Mouse (Mus musculus): ENCODE results near the gene Bace2.

Bace2 gene

DNA sequence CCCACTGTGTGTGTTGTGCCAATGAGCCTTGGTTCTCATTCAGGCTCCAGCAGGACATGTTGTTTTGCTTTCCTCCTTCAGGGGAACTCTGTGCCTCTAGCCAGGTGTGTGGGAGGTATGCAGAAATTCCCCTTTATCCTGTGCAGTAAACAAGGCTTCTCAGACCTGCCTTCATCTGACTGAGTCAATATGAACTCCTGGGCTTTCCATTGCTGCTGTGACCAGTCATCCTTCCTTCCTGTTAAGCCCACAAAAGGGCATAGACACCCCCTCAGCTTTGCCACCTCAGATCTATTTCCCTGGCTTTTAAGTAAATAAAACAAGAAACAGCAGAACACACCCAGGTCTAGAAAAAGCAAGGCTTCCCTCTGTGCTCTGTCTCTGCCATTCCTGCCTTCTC, 45.2 kb downstream of the Bace2 start:
- DNase-seq (ENCODE audit: low read depth, low spot score): no peak

DNA sequence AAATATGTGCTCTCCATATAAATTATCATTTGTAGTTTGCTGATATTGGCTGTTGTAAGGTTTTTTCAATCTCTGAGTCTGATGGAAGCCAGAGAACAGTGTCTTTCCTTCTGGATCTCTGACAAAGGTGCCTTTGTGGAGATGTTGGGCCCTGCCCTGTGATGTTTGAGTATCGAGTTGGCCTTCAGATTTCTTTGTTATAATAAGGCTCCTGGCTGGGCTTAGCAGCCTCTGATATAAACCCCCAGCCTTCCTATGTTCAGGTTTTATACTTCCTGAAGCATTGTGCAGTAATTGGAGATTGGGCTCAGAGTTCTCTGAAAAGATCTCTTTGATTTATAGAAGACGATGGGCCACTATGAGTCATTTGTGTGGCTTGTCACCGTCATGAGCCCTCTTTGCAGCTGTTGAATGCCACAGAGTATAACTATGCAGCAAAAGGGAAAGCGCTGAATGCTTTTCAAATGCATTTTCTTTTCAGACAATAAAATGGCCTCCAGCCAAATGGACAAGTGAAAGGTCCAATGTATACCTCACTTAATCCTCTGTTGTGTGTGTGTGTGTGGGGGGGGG, 45.8 kb downstream of the Bace2 start:
- DNase-seq (ENCODE audit: low read depth, low spot score): no peak

DNA sequence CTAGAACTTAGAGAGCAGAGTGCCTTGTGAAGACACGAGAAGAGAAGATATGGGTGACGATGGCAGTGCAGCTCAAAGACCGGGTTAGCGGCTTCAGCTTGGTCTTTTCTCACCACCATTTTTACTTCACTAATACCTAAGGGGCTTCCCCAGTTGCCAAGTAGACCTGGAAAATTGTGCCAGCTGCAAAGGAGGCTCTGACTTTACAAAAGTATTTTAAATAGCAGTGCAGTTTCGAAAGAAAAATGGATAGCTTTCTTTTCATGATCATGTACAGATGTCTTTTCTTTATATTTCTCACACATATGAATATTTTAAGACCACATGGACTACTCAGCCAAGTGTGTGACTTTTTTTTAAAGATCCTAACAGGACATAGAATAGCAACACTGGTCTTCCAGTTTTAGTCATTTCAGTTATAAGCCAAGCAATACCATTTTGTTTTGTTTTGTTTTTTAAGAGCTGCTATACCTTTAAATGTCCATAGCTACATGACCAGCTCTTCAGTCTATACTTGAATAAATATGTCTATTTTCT, 49.0 kb downstream of the Bace2 start:
- peak; percentile 23 for DNase-seq (ENCODE audit: low read depth, low spot score)

DNA sequence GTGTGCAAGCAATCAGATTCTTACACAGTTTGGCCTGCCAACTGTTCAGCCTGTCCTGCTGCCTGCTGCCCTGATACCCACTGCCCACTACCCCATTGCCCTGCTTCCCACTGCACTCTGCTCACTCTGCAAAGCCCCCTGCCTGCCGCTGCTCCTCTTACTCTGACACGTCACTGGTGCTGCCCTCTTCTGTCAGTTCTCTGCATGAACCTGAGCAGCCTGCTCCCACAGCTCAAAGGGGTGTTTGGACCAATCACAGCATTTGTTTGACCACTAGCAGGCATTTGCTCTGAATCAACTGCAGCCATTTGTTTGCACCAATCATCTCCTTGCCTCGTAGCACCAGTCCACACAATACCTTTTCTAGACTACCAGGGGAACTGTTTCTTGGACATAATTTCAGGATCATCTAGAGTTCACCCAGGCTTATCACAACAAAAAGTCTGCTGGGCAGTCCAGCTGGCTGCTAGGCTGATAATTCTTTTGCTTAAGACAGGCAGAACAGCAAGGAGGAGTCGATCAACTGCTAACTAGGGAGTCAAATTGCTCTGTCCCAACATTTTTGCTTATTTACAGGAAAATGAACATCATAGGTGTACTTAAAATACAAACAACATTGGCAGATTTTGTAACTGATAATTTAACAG, 61.5 kb downstream of the Bace2 start:
- peak; percentile 67 for DNase-seq (ENCODE audit: low read depth, low spot score)

DNA sequence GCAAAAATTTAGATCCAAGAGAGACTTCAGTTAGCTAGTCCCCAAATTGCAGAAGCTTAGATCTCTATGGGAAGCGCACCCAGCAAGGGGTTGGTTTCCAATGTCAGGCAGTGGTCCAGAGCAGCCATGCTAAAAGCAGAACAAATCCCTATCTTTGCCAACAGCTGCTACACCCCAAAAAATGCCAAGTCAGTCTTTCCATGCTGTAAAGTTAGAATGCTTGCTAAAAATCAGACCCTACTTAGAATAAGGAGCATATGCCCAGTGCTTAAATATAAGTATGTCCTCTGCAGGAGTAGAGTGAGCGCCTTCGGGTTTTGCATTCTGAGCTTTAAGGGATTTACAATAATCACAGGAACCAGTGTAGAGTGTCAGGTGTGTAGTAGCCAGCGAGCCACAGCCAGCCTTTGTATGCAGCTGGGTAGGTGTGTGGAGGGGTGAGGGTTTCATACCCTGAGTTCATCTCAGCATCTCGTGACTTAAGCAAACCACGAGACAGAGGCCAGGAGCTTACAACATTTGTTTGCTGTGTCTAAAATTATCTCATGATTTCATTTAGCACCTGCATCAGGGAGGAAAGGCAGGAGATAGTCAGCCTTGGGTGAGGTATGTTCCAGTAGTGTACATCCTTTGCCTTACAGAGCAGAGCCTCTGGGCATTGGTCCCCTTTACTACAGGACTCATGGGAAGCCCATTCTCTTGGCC, 62.4 kb downstream of the Bace2 start:
- DNase-seq (ENCODE audit: low read depth, low spot score): peak; percentile 63

DNA sequence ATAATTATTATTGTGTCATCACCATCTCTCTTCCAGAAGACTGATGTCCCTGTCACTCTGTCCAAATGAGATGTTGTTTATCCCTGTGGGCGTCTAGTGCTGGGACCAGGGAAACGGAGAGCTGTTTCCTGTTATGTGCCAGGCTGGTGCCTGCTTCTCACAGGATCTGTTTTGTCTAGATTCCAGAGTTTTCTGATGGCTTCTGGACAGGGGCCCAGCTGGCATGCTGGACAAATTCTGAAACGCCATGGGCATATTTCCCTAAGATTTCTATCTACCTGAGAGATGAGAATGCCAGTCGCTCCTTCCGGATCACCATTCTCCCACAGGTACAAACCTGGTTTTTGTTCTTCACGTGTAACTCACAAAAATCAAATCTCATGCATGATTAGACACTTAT, 65.1 kb downstream of the Bace2 start:
- DNase-seq (ENCODE audit: low read depth, low spot score): peak; percentile 24

DNA sequence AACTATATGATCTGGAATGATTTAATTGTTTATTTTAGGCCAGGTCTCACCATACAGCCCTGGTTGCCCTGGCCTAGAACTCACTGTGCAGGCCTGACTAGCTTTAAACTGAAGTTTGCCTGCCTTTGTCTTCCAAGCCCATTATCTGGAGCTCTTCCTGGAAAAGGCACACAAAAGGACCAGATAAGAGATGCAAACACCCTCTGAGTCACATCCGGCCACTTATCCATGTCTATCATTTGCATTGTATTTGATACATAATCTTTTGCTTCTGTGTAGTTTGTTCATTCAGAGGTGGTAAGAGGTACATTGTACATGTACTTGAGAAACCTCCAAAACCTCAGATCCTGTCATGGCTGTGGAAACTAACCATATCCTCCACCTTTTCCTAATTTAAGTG, 67.1 kb downstream of the Bace2 start:
- no peak for DNase-seq (ENCODE audit: low read depth, low spot score)

DNA sequence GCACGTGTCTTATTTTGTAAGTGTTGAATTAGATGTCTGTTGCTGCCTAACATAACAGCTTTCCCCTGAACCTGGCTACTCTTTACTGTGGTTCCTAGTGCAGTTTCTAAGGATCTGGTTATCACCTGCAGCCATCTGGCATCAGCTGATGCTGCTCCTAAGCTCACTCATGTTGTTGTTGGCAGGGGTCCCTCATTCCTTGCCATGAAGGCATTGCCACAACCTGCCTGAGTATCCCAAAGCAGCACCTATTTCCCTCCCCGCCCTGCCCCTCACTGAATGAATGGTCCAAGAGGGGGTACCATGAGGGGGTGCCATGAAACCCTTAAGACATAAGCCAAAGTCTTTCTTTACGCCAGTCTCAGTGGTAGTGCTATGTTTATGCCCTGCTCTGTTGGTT, 71.5 kb downstream of the Bace2 start:
- DNase-seq (ENCODE audit: low read depth, low spot score): no peak

DNA sequence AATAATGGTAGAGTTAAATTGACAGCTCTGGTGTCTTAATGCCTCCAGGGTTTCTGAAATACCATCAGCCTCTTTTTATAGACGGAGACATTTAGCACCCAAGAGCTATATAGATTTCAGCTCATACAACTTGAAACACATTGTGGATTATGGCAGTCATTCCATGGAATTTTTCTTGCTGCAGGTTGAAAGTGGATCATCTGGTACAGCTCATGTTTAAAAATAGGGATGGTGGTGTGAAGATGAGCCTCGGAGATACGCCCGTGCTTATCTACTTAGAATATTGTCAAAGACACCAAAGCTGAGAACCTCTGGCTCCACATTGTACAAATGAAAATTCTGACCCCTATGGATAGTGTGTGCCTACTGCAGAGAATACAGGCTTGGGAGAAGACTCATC, 73.5 kb downstream of the Bace2 start:
- peak; percentile 83 for DNase-seq (ENCODE audit: low read depth, low spot score)

DNA sequence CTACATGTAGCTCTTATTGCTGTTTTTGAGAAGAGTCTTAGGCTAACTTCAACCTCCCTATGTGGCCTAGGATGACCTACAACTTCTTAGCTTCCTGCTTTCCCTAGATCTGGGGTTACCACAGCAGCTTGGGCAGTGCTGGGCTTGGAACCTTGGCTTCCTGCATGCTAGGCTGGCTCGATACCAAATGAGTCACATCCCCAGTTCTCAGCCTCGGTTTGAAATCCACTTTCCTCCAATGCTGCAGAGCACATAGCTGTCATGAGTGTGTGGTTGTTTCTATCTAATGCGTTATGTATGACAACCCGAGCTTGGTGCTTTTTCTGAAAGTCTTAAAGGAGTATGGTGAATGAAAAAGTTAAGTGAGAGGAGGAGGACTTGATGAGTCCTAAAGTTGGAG, 74.8 kb downstream of the Bace2 start:
- peak; percentile 80 for DNase-seq (ENCODE audit: low read depth, low spot score)

DNA sequence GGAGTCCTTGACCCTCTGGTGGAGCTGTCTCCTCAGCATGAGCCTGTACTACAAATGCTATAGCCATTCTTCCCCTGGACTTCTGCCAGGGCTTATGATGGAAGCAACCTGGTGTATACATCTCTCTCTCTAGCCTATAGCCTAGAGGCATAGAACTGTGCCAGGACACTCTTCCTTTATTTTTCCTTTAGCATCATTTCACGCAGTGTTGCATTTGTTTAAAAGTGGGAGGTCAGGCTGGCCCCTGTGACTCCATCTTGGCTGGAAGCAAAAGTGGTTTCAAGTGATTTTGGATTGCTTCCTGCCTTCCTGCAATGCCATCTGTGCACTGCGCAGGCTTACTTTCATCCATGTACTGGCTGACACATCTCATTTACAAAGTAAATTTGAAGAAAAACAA, 77.7 kb downstream of the Bace2 start:
- peak; percentile 64 for DNase-seq (ENCODE audit: low read depth, low spot score)

DNA sequence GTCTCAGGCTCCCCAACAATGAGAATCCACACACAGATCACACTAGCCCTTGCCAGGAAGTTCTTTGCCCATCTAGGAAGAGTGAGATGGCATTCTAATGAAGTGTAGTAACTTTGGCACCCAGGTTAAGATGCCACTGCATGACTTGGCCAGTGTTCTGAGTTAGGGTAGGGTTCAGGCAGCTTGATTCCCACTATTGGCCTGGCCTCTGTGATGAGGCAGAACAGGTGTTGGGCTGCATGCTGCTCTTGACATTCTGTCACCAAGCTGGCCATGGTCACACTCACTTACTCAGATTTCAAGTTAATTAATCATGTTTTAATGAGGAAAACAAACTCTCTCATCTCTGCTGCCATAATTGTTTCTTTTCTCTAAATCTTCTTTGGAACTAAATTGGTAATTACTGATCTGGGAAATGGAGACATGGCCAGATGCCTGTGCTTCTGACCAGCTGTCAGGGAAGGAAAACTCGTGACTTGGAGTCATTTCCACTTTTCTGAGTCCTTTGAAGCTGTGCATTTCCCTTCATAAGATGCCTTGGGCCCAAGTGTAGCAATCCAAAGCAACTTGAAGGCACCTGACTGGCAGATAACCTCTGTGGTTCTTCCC, 81.0 kb downstream of the Bace2 start:
- DNase-seq (ENCODE audit: low read depth, low spot score): peak; percentile 66

DNA sequence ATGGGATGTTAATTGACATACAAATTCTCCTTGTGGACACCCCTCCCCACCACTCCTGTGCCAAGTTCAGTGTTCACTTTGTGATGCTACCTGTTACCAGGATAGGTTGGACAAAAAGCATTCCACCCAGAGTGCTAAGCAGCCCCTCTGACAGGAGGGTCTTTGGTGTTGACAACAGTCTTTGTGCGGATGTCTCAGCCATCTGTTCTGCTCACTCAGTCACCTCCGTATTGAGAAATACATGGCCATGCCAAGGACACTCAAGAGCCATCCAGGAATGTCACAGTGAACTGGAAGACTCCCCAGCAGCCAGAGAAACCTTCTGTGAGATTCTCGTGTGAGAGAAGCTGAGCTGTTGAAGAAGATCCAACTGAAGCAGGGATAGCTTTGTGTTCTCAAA, 81.6 kb downstream of the Bace2 start:
- peak; percentile 47 for DNase-seq (ENCODE audit: low read depth, low spot score)

DNA sequence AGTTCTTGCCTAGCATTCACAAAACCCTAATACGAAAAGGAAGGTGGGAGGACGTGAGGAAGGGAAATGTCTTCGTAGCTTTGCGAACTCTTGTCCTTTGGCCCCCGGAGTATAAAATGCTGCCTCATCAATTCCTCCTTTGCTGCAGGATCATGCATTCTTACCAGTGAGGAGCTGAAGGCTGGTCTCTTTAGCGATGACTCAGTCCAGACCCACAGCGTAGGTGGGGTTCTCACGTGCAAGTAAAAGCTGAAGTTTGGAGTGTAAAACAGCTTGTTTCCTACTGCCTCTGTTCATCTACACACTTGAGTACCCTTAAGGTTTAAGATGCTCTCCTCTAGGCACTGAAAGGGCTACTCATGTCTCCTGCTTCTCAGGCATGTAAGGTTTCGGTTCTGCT, 85.4 kb downstream of the Bace2 start:
- DNase-seq (ENCODE audit: low read depth, low spot score): peak; percentile 79

DNA sequence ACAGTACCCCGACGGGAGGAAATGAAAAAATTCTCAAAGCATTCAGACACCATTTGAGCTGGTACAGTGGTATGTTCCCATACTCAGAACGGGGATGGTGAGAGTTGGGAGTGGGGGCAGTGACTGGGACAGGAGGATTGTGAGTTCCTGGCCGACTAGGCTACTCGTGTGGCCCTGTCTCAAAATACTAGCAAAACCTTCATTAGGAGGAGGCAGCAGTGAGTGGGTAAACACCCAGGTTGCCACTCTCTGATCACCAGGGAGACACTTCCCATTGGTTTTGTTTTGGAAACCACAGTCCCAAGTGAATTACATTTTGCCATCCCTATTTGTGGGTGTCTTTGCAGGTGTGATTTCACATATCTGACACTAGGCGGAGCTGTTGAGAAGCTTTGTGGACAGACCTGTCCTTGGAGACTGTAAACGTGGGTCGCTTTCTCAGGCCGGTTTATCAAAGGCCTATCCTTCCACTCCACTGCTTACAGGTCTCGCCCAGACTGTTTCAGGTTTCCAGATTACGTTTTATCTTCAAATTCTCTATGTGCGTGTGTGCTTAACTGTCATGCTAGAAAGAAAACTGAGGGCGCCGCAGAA, 87.2 kb downstream of the Bace2 start:
- peak; percentile 75 for DNase-seq (ENCODE audit: low read depth, low spot score)

DNA sequence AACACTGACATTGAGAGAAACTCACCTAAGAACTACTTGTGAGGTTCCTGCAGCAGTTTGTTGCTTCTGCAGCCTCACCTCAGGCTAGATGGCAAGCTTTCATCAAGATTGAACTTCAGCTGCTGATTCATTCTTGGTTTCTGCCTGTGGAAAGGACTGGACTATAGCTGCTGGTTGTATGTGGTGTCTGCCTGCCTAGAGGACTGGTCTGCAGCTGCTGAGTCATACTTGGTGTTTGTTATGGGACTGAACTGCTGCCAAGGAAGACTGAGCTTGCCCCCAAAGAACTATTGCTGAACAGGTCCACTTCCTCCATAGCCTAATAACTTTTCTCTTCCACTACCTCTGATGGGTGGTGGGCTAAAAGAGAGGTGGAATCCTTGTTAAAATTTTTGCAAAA, 90.8 kb downstream of the Bace2 start:
- DNase-seq (ENCODE audit: low read depth, low spot score): no peak

DNA sequence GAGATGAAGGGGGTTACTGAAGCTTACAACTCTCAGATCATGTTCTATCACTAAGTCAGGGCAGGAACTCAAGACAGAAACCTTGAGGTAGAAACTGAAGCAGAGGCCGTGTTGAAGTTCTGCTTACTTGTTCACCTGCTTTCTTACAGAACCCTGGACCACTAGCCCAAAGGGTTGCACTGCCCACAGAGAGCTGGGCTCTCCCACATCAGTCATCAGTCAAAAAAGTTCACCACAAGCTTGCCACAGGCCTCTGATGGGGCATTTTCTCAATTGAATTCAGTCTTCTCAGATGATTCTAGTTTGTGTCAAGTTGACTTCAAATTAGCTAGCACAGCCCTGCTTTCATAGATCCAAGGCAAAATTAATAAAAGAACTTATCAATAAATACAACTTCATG, 103.3 kb downstream of the Bace2 start:
- no peak for DNase-seq (ENCODE audit: low read depth, low spot score)

DNA sequence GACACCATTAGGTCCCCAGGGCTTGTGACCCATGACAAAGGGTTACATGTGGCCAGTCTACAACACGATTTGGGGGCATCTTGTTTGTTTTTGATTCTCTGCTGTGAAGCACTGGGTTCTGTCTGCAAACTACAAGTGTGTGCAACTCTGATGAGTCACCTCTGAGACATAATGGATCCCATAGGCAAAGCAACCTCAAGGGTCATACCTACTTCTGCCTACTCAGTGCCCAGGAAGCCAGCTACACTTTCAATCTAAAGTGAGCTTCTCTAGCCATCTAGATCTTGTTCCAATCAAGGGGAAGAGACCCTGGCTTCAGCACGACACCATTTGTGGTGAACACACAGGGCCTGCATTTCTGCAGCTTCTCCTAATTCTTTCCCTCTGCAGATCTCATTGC, 104.7 kb downstream of the Bace2 start:
- DNase-seq (ENCODE audit: low read depth, low spot score): no peak

DNA sequence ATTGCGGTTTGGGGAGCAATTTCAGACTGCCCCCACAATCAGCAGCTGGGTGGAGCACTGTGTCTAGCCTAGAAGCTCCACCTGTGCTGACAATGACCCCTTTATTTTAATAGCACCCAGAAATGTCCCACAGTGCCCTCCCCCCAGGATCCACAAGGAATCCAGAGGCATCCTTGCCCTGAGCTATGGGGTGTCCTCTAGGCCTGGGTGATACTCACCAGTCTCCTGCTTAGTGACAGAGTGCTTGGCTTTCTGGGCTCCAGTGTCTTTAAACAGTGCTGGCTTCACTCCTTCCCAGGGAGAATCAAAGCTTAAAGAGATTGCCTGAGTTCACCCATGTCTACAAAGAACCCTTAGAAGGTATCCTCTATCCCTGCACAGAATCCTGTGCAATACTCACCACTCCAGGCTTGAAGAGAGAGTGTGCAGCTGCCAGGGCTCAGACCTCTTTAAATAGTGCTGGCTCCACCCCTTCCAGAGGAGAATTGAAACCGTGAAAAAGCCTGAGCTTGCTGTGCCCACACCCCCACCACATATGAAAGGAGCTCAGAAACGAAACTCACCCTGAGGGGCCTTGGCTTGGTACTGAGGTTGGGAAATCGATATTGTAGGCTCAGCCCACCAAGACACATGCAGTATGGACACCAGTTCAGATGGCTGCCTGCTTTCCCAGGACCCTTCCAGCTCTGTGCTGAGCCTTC, 106.1 kb downstream of the Bace2 start, which contains the start of gene Mx1:
TSS of gene Mx1 (minus strand) at position 427 of the 701 bp plus-strand sequence.
- DNase-seq (ENCODE audit: low read depth, low spot score): peak; percentile 41

DNA sequence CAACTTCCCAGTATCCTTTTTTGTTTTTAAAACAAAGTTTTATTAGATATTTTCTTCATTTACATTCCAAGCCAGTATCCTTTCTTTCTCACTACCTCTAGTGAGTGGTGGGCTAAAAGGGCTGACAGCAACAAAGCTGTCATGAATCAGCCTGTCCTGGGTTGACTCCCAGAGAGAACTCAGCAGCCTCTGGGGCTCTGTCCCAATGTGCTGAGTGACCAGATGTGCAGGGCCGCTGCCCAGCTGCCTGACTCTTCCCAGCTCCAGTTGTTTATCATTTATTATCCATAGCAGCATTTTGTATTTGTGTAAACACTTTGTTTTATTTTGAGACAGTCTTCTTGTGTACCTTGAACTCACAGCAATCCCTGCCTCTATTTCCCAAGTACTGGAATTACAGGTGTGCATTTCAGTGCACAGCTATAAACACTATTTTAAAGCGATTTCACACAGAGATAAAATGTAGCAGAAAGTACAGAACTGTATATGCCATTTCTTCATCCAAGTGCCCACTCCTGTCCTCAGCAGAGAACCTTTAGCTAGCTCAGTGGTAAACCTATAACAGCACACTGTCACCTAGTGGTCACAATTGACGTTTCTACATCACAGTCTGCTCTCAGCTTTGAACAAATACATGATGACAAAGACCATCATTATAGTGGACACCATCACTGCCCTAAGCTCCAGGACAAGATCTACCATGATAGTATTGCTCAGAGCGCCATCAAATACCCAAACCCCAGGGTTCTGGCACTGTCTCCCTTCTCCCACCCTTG, 109.8 kb downstream of the Bace2 start:
- peak; percentile 63 for DNase-seq (ENCODE audit: low read depth, low spot score)

DNA sequence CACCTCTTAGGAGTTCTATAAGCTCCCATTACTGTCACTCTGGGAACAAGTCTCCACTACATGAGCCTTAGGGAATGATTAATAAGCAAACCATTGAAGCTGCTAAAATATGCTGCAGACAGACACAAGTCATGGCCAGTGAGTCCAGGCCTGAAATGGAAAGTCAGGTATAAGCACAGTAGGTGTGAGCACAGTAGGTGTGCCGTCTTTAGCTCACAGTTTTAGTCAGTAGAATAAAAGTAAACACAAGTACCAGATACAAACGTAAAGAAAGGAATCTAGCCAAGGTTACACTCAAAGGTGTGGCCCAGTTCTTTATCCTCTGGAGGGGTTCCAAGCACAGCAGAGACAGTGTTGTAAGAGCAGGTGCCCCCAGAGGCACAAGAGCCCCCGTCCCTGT, 110.9 kb downstream of the Bace2 start:
- DNase-seq (ENCODE audit: low read depth, low spot score): no peak
